Mouse (Mus musculus) cerebellum, postnatal 25 days (tissue): Measurements from ENCODE around the gene Unk.
A peak's percentile ranks its signal among the peaks of the same experiment; 100 is the strongest.
"Not testable (repeated sequence)": the region's sequence is repeated elsewhere in the genome, so short reads cannot be mapped to it uniquely, and the experiment has no call there.

Experiments used
- DNase-seq, 2 experiments: peaks; one replicate each; pipeline ENCODE4 v3.0.0; 2021; ENCODE audit warnings: mixed read lengths in 2 of 2

Gene Unk

DNA sequence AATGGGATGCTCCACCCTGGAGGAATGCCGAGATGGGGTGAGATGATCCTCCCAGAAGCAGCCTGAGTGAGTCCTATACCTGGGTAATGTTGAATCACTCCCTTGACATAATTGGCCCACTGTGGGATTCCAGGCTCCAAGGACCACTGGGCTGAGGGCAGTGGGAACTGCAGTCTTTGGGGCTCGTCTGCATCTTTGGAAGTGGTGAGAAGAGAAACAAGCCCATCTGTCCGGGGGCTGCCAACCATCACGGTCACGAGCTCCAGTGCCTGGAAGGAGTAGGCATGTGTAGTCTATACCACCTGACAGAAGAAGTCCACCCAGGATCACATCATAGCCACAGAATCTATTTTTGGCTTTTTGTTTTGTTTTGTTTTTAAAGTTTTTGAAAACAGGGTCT lies 19.2 kb upstream of the Unk start:
- DNase-seq, result peak; percentile 37 to 38

DNA sequence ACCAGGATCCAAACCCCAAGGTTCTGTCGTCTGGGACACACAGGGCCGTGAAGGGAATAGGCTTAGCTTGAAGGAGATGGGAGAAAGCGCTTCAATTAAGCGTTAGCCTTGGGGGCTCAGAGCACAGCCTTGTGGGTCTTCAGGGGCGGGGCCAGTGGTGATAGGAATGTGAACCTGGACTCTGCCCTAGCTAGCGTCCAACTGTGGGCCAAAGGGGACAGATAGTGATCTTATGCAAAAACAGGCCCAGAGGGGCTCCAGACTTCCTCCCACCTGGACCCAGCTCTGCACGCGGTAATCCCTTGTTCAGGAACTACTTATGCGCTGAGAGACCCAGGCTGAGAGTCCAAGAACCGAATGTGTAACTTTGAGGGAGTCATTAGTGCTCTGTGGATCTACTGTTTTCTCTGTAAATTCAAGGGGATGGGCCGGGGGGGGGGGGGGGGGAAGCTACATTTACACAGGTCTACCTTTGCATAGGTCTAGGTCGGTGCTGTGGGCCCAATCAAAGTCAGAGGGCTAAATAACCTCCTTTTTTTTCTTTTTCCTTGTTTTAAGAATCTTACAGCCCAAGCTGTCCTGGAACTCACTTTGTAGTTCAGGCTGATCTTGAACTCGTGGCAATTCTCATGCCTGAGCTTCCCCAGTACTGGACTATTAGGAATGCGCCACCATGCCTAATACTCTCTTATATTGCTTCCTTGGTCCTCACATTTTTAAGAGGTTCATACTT lies 18.4 kb upstream of the Unk start:
- DNase-seq, result no peak

GRCm38 (mm10) chr11:116012262-116012947 lies 17.7 kb upstream of the Unk start, which contains the start of gene Galk1:
TSS of gene Galk1 (minus strand) at chr11:116012719.
- DNase-seq, result peak; percentile 62 to 82

DNA sequence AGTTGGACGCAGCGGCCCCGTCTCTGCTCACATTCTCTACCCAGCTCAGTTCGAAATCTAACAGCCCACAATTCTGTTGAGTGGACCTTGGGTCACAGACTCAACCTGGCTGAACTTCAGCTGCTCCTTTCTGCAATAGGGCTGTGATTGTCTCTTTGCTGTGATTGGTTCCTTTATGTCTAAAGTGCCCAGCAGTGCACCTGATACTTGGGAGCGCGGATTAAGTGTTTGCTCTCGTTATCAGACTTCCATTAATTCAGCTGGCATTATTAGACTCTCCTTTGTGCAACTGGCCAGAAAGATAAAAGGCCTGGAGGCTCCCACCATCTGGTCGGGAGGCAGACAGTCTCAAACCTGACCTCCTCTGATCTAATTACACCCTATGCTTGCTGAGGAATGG lies 15.3 kb upstream of the Unk start:
- DNase-seq, result no peak

- peak; percentile 65 to 78 for DNase-seq
These were observed 12.0 kb upstream of the Unk start for GRCm38 (mm10) chr11:116018106-116018505.

DNA sequence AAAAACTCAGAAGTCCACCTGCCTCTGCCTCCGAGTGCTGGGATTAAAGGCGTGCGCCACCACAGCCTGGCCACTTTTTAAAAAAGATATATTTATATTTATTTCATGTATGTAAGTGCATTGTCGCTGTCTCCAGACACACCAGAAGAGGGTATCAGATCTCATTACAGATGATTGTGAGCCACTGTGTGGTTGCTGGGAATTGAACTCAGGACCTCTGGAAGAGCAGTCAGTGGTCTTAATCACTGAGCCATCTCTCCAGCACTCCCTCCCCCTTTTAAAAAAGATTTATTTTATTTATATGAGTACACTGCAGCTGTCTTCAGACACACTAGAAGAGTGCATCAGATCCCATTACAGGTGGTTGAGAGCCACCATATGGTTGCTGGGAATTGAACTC lies 11.3 kb upstream of the Unk start:
- not testable (repeated sequence) for DNase-seq

- no peak for DNase-seq
These were observed 10.7 kb upstream of the Unk start for GRCm38 (mm10) chr11:116019360-116019791.

GRCm38 (mm10) chr11:116019976-116020411 lies 10.1 kb upstream of the Unk start:
- DNase-seq, result peak in 1 of 2 experiments; percentile 52

GRCm38 (mm10) chr11:116020519-116020922 lies 9.6 kb upstream of the Unk start:
- peak in 1 of 2 experiments; percentile 48 for DNase-seq

- no peak for DNase-seq
These were observed 8.5 kb upstream of the Unk start for GRCm38 (mm10) chr11:116021328-116022220.

DNA sequence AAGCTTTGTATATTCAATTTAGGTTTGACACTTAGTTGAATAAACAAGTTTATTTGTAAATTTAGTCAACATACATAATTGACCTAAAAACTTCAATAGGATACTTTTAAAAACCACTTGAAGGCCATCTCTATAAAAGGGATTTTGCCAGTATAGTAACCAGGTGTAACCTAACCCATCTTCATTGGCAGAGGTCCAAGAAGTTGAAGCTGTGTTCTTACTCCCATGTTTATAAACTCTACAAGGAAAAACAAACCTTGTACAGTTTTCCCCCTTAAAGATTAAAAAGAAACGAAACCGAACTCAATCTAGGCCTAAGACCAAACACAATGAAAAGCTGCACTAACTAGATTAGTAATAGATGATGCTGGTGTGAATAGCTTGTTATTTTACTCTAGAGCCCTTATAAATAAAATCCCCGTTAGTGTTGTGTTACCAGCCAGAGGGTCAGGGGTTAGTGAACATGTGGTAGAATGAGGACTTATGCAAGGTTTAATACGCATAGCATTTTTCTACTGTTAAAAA lies 7.8 kb upstream of the Unk start:
- no peak for DNase-seq

DNA sequence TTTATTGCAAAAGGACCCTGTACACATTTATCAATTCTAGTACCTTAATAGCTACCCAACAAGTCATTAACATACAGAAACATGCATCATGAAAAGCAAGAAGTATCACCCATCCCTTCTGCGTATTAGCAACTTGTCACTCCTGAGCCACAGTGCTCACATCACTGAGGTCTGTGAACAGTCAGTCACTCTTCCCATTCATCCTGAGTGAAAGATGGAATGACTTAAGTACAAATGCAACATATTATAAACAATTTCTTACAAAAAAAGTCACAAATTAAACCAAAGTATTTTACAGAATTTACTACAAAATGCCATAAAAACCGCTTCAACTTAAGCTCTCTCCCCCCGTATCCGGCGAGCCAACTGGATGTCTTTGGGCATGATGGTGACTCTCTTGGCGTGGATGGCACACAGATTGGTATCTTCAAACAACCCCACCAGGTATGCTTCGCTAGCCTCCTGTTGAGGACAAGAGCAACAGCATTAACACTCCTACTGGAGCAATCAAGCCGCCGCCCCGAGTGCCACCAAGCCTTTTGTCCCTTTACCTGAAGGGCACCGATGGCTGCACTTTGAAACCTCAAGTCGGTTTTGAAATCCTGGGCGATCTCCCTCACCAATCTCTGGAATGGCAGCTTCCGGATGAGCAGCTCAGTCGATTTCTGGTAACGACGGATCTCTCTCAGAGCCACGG lies 6.9 kb upstream of the Unk start:
- DNase-seq, result peak in 1 of 2 experiments; percentile 57

DNA sequence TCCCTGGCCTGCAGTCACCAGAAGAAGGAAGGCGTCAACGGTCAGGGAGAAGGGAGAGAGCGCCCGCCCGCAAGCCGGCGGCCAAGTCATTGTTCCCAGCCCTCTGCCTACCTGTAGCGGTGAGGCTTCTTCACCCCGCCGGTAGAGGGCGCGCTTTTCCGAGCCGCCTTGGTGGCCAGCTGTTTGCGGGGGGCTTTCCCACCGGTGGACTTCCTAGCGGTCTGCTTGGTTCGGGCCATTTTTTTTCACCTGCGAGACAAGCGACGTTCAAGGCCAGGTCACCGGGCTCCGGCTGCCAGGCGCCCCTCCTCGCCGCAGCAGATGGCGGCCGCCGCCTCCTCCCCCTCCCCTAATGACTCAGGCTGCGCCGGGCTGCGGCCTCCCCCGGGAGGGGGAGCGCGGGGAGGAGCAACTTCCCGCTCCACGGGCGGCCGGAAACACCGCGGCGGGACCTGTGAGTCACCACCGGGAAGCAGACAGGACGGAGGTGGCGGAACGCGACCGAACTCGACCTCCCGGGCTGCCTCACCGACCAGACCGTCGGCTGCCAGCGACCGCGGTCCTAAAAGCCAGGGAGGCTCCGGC lies 6.3 kb upstream of the Unk start:
- DNase-seq, result peak; percentile 90 to 93

- peak; percentile 95 to 97 for DNase-seq
These were observed 5.7 kb upstream of the Unk start for GRCm38 (mm10) chr11:116024356-116024808.

GRCm38 (mm10) chr11:116025056-116025845 lies 4.9 kb upstream of the Unk start:
- peak in 1 of 2 experiments; percentile 63 for DNase-seq

DNA sequence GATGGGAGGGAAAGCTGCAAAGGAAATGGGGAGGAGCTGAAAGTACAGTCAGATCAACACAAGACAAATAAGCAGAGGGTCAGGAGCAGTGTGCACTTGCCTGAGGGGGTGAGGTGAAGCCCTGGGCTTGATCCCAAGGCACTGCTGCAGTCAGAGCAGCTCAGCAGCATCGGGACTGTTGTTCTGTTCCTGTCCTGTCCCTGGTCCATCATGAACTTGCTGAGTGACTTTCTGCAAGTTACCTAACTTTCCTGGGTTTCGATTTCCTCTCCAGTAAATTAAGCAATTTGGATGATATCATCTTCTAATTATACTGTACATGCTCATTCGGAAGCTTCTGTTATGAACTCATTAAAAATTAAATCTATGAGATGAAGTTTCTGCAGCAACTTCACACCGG lies 2.4 kb upstream of the Unk start, which contains the start of gene H3f3b:
Gene H3f3b, minus strand, starts transcription at position 207 of the 400 bp plus-strand sequence.
- no peak for DNase-seq

DNA sequence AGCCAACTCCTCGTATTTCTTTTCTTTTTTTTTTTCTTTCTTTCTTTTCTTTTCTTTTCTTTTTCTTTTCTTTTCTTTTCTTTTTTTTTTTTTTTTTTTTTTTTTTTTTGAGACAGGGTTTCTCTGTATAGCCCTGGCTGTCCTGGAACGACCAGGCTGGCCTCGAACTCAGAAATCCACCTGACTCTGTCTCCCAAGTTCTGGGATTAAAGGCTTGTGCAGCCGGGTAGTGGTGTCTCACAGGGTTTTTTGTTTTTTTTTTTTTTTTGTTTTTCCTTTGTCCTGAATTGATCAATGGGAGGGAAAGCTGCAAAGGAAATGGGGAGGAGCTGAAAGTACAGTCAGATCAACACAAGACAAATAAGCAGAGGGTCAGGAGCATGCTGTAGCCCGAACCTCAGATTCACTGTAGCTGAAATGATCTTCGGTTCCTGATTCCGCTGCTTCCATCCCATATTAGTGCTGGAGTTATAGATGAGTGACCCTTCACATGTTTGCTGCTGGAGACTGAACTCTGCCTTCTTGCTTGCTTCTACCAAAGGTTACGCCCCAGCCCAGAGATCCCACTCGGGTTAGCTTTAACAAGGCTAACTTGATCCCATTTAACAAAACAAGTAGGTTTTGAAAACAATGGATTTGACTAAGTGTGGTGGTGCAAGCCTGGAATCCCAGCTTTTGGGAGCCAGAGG lies 1.8 kb upstream of the Unk start:
- DNase-seq, result no peak

DNA sequence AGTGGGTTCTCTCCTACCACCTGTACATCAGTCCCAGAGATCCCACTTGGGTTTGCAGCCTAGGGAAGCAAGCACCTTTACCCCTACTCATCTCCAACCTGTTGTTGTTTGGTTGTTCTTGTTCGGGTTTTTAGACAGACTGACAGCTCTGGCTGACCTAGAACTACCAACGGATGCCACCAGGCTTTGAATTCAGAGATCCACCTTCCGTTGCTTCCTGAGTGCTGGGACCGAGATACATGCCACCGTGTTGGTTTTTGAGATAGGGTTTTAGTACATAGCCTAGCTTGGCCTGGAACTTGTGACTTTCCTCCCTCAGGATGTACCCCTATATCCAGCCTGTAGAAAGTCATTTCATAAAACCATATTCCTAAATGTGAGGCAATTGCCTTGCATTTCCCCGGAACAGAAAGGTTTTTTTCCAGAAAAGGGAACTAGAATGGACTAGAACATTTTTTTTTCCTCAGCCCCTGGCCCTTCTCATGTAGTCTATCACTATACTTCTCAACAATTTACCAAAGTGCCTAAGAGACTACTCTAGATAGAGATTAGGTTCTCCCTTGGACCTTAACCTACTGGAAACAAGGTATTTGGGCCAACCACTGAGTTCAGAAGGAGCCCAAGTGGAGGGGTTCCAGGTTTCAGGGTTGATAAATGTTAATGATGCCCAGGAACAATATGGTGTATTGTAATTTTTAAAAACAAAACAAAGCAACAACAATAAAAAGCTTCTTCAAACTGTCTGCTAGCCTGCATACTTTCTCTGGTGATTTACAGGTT lies 846 bp upstream of the Unk start:
- no peak for DNase-seq
